Mouse (Mus musculus) embryonic facial prominence, embryonic 11.5 days (tissue): ENCODE measurements around the gene Il10rb. TPM values are rescaled to one million over a fixed set of nuclear protein-coding genes. Genes with fewer than 3 reads are reported as not detected.

Experiments used
- ATAC-seq: fragments of 200-750 bp; cut with Nextera tagmentation; replicated peaks from 2 replicates; pipeline ENCODE4 v1.8.0; 2017; ENCODE audit warnings: low read depth; ENCODE audit not compliant: insufficient number of reproducible peaks, low FRiP score, low TSS enrichment
- DNase-seq: peaks from one replicate; pipeline ENCODE4 v3.0.0-alpha.2; 2015; ENCODE audit warnings: low spot score
- H3K27ac ChIP-seq: fragments of 300-500 bp; sonication (generic); replicated peaks from 2 replicates; pipeline ENCODE4 v1.5.1; 2014; ENCODE audit warnings: mild to moderate bottlenecking, low read depth, low read length, control low read depth
- H3K27me3 ChIP-seq: fragments of 300-500 bp; sonication (generic); 2 replicates; pipeline ENCODE4 v1.6.1; 2014; ENCODE audit warnings: mild to moderate bottlenecking, low read length, moderate library complexity, mixed read lengths; ENCODE audit not compliant: control insufficient read depth, insufficient read depth
- H3K36me3 ChIP-seq: fragments of 300-500 bp; sonication (generic); replicated peaks from 2 replicates; pipeline ENCODE4 v1.6.1; 2014; ENCODE audit warnings: low read depth, mild to moderate bottlenecking, low read length, moderate library complexity, mixed read lengths; ENCODE audit not compliant: control insufficient read depth, insufficient read depth
- H3K4me1 ChIP-seq: fragments of 300-500 bp; sonication (generic); 2 replicates; pipeline ENCODE4 v1.6.1; 2014; ENCODE audit warnings: low read length, mixed read lengths; ENCODE audit not compliant: control insufficient read depth, insufficient read depth
- H3K4me2 ChIP-seq: fragments of 300-500 bp; sonication (generic); 2 replicates; pipeline ENCODE4 v1.6.1; 2014; ENCODE audit warnings: low read depth, mild to moderate bottlenecking, control low read depth, low read length, moderate library complexity
- H3K4me3 ChIP-seq: fragments of 300-500 bp; sonication (generic); 2 replicates; pipeline ENCODE4 v1.5.1; 2014; ENCODE audit warnings: low read depth, low read length, control low read depth
- H3K9ac ChIP-seq: fragments of 300-500 bp; sonication (generic); replicated peaks from 2 replicates; pipeline ENCODE4 v1.6.1; 2014; ENCODE audit warnings: mild to moderate bottlenecking, control low read depth, low read length
- H3K9me3 ChIP-seq: fragments of 300-500 bp; sonication (generic); replicated peaks from 2 replicates; pipeline ENCODE4 v1.6.1; 2016; ENCODE audit warnings: mild to moderate bottlenecking, low read length, inconsistent platforms, mixed read lengths; ENCODE audit not compliant: control insufficient read depth
- WGBS: fragments of 180-500 bp; shearing (Covaris S2); extraction: QIAGEN DNeasy Blood & Tissue Kit; methylation state at CpG from one replicate; pipeline ENCODE4 v1.1.7; 2014; 5-methylcytosine and 5-hydroxymethylcytosine counted together
- polyA plus RNA-seq: library from polyadenylated mRNA; unstranded; fragments of >200 nt; fragmentation: Nextera tagmentation; extraction: Ambion mirVana; gene quantifications from 2 replicates; pipeline ENCODE4 v1.2.1, GENCODE M21; 2014

Il10rb gene
- polyA plus RNA-seq, 1 experiment from 2014 or later = 9.8 TPM

DNA sequence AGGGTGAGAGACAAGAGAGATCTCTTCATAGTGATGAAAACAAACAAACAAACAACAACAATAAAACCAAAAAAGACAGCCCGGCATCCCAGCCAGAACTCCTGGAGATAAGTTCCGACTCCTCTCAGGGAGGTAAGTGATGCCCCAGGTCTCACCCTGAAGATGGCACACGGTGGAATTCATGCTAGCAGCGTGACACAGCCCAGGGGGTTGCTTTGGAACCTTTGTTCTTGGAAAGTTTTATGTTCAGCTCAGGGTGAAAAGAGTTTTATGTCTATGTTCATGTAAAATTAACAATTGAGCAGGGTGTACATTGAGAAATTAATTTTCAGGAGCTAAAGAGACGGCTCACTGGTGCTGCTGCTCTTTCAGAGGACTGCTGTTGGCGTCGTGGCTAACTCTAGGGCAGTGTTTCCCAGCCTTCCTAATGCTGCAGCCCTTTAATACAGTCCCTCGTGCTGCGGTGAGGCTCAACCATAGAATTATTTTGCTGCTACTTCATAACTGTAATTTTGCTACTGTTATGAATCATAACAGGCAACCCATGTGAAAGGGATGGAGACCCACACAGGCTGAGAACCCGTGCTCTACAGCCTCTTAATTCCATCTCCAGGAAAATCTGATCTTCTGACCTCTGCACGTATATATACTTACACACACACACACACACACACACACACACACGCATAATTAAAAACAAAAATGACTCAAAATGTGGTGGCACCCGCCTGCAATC lies 59.7 kb downstream of the Il10rb start:
- Histone ChIP-seq H3K9me3 (no peaks in the 10 kb centered on the region), H3K27me3 (no peaks in the 10 kb centered on the region), H3K4me1 (no peaks in the 10 kb centered on the region), H3K4me2 (peak overlapping the region; percentile 83), H3K27ac (no peak overlapping the region), H3K9ac (peak overlapping the region; percentile 64), H3K4me3 (peak overlapping the region; percentile 52), H3K36me3 (no peaks in the 10 kb centered on the region)
- DNase-seq (no peak), ATAC-seq (no peak)
- WGBS = 53% methylated on average over 13 of the region's 13 CpGs

DNA sequence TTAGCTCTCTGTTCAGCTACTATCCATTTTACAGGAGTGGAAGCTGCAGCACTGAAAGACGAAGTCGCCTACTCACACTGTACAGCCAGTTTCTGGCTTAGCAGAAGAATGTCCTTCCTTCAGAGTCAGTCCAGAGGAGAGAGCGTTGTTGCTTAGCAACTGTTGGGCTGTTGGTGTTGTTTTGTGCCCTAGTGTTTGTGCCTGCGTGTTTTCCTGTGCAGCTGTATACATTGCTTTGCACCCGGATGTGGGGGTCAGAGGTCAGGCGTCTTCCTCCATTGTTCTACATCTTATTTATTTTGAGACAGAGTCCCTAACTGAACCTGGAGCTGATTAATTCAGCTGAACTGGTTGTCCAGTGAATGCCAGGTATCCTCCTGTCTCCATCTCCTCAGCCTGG lies 60.6 kb downstream of the Il10rb start:
- Histone ChIP-seq H3K4me2 (no peak overlapping the region), H3K9ac (no peak overlapping the region), H3K27me3 (no peaks in the 10 kb centered on the region), H3K27ac (no peak overlapping the region), H3K4me3 (no peak overlapping the region), H3K9me3 (no peaks in the 10 kb centered on the region), H3K36me3 (no peaks in the 10 kb centered on the region), H3K4me1 (no peaks in the 10 kb centered on the region)
- ATAC-seq = no peak
- WGBS = 48% methylated on average over 6 of the region's 6 CpGs
- DNase-seq = peak; percentile 56

- no peak overlapping the region for H3K4me3 ChIP-seq
- no peaks in the 10 kb centered on the region for H3K27me3 ChIP-seq
- H3K4me1 ChIP-seq = no peaks in the 10 kb centered on the region
- no peaks in the 10 kb centered on the region for H3K36me3 ChIP-seq
- no peak overlapping the region for H3K27ac ChIP-seq
- ATAC-seq (no peak), DNase-seq (no peak)
- 68% methylated on average over 3 of the region's 3 CpGs for WGBS
- no peak overlapping the region for H3K4me2 ChIP-seq
- H3K9ac ChIP-seq = no peak overlapping the region
- no peaks in the 10 kb centered on the region for H3K9me3 ChIP-seq
These were observed 64.5 kb downstream of the Il10rb start for GRCm38 (mm10) chr16:91470470-91470869.

DNA sequence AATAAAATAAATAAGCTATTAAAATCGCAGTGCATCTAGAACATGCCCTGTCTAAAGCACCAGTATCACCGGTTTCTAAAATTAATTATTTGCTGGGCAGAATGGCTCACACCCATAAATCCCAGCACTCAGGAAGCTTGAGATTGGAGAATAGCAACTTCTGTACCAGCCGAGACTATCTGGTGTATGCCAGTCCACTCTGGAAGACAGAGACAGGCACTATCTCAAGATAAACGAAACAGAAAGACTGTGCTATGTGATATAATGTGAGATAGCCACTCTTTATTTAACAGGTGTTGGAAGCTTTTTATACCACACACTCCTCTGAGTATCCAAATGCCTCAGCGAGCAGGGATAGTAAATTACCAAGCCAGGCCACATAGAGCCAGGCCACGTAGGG lies 65.5 kb downstream of the Il10rb start:
- Histone ChIP-seq H3K36me3 (no peaks in the 10 kb centered on the region), H3K9ac (no peak overlapping the region), H3K27me3 (no peaks in the 10 kb centered on the region), H3K4me2 (no peak overlapping the region), H3K4me3 (no peak overlapping the region), H3K27ac (no peak overlapping the region), H3K9me3 (no peaks in the 10 kb centered on the region), H3K4me1 (no peaks in the 10 kb centered on the region)
- DNase-seq (no peak), ATAC-seq (no peak)
- 84% methylated on average over 6 of the region's 6 CpGs for WGBS

Other genes with a start within 250 kb of the Il10rb start
- gene Olig2, start 180.7 kb upstream of the Il10rb start, polyA plus RNA-seq = 2.3 and 2.7 TPM in 2 replicates
- gene Olig1, start 136.4 kb upstream of the Il10rb start, polyA plus RNA-seq = 2.5 and 2.7 TPM in 2 replicates
- gene Ifnar2, start 33.4 kb upstream of the Il10rb start, polyA plus RNA-seq = 36.2 and 36.3 TPM in 2 replicates
- gene Gm21970, start 14.4 kb upstream of the Il10rb start, polyA plus RNA-seq = not detected in 2 replicates
- 51.5 and 57.4 TPM in 2 replicates for gene Ifnar1, start 79.1 kb downstream of the Il10rb start, polyA plus RNA-seq
- gene Ifngr2, start 140.9 kb downstream of the Il10rb start, polyA plus RNA-seq = 40.4 and 41.4 TPM in 2 replicates
- gene Tmem50b, start 191.6 kb downstream of the Il10rb start, polyA plus RNA-seq = 39.8 and 41.6 TPM in 2 replicates
- 3.5 and 4.7 TPM in 2 replicates for gene Dnajc28, start 212.9 kb downstream of the Il10rb start, polyA plus RNA-seq
- gene Gart, start 240.8 kb downstream of the Il10rb start, polyA plus RNA-seq = 113 and 117 TPM in 2 replicates
- 135 and 143 TPM in 2 replicates for gene Son, start 241.3 kb downstream of the Il10rb start, polyA plus RNA-seq